Mouse (Mus musculus) urinary bladder, postnatal 25 days (tissue): ENCODE results near the gene Kcnj16.
A peak's percentile ranks its signal among the peaks of the same experiment; 100 is the strongest.

Experiments
- DNase-seq: peaks from one replicate; pipeline ENCODE4 v3.0.0; 2022; ENCODE audit warnings: low spot score

Kcnj16 gene

DNA sequence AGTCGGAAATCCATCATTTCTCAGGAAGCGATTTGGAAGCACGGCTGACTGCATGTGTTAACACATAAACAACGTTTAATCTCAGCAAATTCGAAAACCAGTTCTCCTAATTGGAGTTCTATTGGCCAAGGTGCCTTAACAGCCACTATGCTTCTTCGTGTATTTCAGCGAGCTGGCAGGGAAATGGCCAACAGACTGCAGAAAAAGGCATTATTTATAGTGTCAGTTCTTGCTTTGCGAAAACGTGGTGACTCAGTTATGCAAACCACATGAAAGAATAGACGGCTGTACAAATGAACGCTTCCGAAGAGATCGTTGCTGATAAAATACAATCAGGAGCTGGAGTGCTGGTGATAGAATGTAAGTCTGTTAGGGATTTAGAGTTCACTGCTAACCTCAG lies 88.2 kb downstream of the Kcnj16 start:
- no peak for DNase-seq

DNA sequence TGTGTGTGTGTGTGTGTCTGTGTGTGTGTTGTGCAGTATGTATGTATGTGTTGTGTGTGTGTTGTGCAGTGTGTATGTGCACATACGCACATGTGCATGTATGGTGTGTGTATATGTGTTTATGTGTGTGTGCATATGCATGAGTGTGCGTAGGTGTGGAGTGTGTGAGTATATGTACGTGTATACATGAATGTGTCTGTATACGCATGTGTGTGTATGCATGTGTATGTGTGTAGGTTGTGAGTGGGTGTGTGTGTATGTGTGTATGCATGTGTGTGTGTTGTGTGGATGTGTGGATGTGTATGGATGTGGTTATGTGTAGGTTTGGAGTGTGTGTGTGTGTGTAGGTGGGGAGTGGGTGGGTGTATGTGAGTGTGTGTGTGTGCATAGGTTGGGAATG lies 89.6 kb downstream of the Kcnj16 start:
- no peak for DNase-seq

GRCm38 (mm10) chr11:111059440-111059839 lies 91.6 kb downstream of the Kcnj16 start:
- DNase-seq, result no peak

DNA sequence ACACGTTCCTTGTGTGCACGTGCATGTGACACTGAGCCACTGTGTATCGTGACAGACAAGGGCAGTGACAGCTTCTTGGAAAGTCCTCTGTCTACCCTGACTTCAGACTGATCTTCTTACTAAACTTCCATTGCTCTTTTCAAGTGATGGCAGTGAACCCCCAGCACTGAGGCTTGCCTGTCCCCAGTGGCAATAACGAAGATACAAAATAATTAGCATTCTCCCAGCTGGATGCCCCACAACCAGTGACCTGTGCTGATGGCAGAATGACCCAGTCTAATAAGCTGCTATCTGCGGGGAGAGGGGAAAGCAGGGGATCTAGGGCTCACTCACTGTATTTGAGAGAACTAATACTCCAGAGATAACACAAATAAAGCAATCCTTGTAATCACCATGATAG lies 92.4 kb downstream of the Kcnj16 start:
- no peak for DNase-seq

GRCm38 (mm10) chr11:111064751-111065527 lies 97.1 kb downstream of the Kcnj16 start:
- peak; percentile 11 for DNase-seq

GRCm38 (mm10) chr11:111065635-111066298 lies 97.9 kb downstream of the Kcnj16 start, which contains the start of gene Kcnj2:
Gene Kcnj2 (plus strand): TSS chr11:111066164.
- peak; percentile 83 for DNase-seq

GRCm38 (mm10) chr11:111066299-111066691 lies 98.5 kb downstream of the Kcnj16 start:
- DNase-seq, result no peak

- no peak for DNase-seq
Measured at GRCm38 (mm10) chr11:111067787-111068186, 100.0 kb downstream of the Kcnj16 start.

GRCm38 (mm10) chr11:111070460-111070859 lies 102.6 kb downstream of the Kcnj16 start:
- no peak for DNase-seq

GRCm38 (mm10) chr11:111074131-111074530 lies 106.3 kb downstream of the Kcnj16 start:
- DNase-seq, result no peak
